Mouse (Mus musculus): Measurements from ENCODE around the gene Drap1. TPM values are rescaled to one million over a fixed set of nuclear protein-coding genes. Genes with fewer than 3 reads are reported as not detected.
"Not testable (repeated sequence)": the region's sequence is repeated elsewhere in the genome, so short reads cannot be mapped to it uniquely, and the experiment has no call there.

Gene Drap1
- total RNA-seq, 2 experiments from 2014 or later = 531 to 582 TPM

GRCm38 (mm10) chr19:5423561-5423960 is 1.2 kb downstream of the Drap1 start:
- intact Hi-C loops (cut with DNase I) = no loop called here
- DNase-seq = no peak

- DNase-seq = no peak
- intact Hi-C loops (cut with DNase I) = no loop called here
Observed at GRCm38 (mm10) chr19:5422895-5423443, 1.8 kb downstream of the Drap1 start.

- no peak for DNase-seq
- intact Hi-C loops (cut with DNase I) = no loop called here
Observed at GRCm38 (mm10) chr19:5422267-5422666, 2.5 kb downstream of the Drap1 start.

GRCm38 (mm10) chr19:5421784-5422183 is 3.0 kb downstream of the Drap1 start:
- intact Hi-C loops (cut with DNase I) = no loop called here
- DNase-seq = no peak

GRCm38 (mm10) chr19:5420579-5420978 is 4.2 kb downstream of the Drap1 start:
- no peak for DNase-seq
- intact Hi-C loops (cut with DNase I) = no loop called here

GRCm38 (mm10) chr19:5419630-5420029 is 5.1 kb downstream of the Drap1 start:
- intact Hi-C loops (cut with DNase I) = no loop called here
- no peak for DNase-seq

GRCm38 (mm10) chr19:5418750-5419466 is 5.9 kb downstream of the Drap1 start:
- intact Hi-C loops (cut with DNase I) = no loop called here
- no peak for DNase-seq

GRCm38 (mm10) chr19:5414534-5414957 is 10.2 kb downstream of the Drap1 start:
- DNase-seq = no peak

GRCm38 (mm10) chr19:5413840-5414239 is 10.9 kb downstream of the Drap1 start:
- no peak for DNase-seq
- intact Hi-C loops (cut with DNase I) = no loop called here

More at GRCm38 (mm10) chr19:5414534-5414957, 10.2 kb downstream of the Drap1 start:
- intact Hi-C loops (cut with DNase I) = no loop called here

- intact Hi-C loops (cut with DNase I) = no loop called here
- no peak for DNase-seq
Observed at GRCm38 (mm10) chr19:5411961-5412360, 12.8 kb downstream of the Drap1 start.

- no peak for DNase-seq
- intact Hi-C loops (cut with DNase I) = no loop called here
Observed at GRCm38 (mm10) chr19:5410641-5411040, 14.1 kb downstream of the Drap1 start.

GRCm38 (mm10) chr19:5409068-5409467 is 15.7 kb downstream of the Drap1 start:
- no peak for DNase-seq
- intact Hi-C loops (cut with DNase I) = no loop called here

- no peak for DNase-seq
- intact Hi-C loops (cut with DNase I) = no loop called here
Observed at GRCm38 (mm10) chr19:5408057-5409001, 16.4 kb downstream of the Drap1 start.

GRCm38 (mm10) chr19:5407133-5407532 is 17.6 kb downstream of the Drap1 start:
- intact Hi-C loops (cut with DNase I) = no loop called here
- DNase-seq = peak in 1 of 2 experiments; percentile 56

GRCm38 (mm10) chr19:5406531-5407126 is 18.1 kb downstream of the Drap1 start:
- intact Hi-C loops (cut with DNase I); DNase-seq: not testable (repeated sequence)

- intact Hi-C loops (cut with DNase I) = no loop called here
- DNase-seq = no peak
Observed at GRCm38 (mm10) chr19:5405924-5406323, 18.9 kb downstream of the Drap1 start.

- no peak for DNase-seq
- intact Hi-C loops (cut with DNase I) = no loop called here
Observed at GRCm38 (mm10) chr19:5402293-5402692, 22.5 kb downstream of the Drap1 start, which contains the start of gene Tsga10ip. TSS of gene Tsga10ip (minus strand) at chr19:5402526.

GRCm38 (mm10) chr19:5401073-5401472 is 23.7 kb downstream of the Drap1 start:
- intact Hi-C loops (cut with DNase I); DNase-seq: not testable (repeated sequence)

- DNase-seq = no peak
- intact Hi-C loops (cut with DNase I) = no loop called here
Observed at GRCm38 (mm10) chr19:5395371-5395770, 29.4 kb downstream of the Drap1 start.

GRCm38 (mm10) chr19:5394168-5394567 is 30.6 kb downstream of the Drap1 start:
- intact Hi-C loops (cut with DNase I) = no loop called here
- no peak for DNase-seq

- DNase-seq = no peak
- intact Hi-C loops (cut with DNase I) = no loop called here
Observed at GRCm38 (mm10) chr19:5392892-5393291, 31.9 kb downstream of the Drap1 start.
